Mouse (Mus musculus): ENCODE measurements around the gene Spata31d1a. TPM values are rescaled to one million over a fixed set of nuclear protein-coding genes. Genes with fewer than 3 reads are reported as not detected.

Spata31d1a gene
- polyA plus RNA-seq, 1 experiment from 2014 or later: not detected

GRCm38 (mm10) chr13:59694008-59694407, 16.1 kb downstream of the Spata31d1a start, which contains the start of gene 4921517D22Rik:
Gene 4921517D22Rik, minus strand, starts transcription at chr13:59694108.
- Histone ChIP-seq H3K4me1 (replicated peaks; ENCODE audit: control insufficient read depth, insufficient read depth, low read length) (no peaks in the 10 kb centered on the region), H3K9me3 (ENCODE audit: control insufficient read depth, low read length) (no peaks in the 10 kb centered on the region; the same call in 1 of the 2 replicates), H3K9ac (ENCODE audit: low read length) (no peak within 1 kb of the TSS), H3K4me3 (ENCODE audit: low read depth, low read length) (no peak within 1 kb of the TSS), H3K36me3 (ENCODE audit: control insufficient read depth, insufficient read depth, low read length) (no peaks in the 10 kb centered on the region), H3K27ac (ENCODE audit: low read depth, low read length) (no peak within 1 kb of the TSS), H3K4me2 (ENCODE audit: low read depth, low read length, severe bottlenecking) (no peak within 1 kb of the TSS), H3K27me3 (ENCODE audit: control insufficient read depth, insufficient read depth, low read length) (no peaks in the 10 kb centered on the region)
- DNase-seq (ENCODE audit: low spot score): no peak
- ATAC-seq (replicated peaks; ENCODE audit: low FRiP score): no peak
- WGBS: 87% methylated on average over 3 of the region's 3 CpGs

DNA sequence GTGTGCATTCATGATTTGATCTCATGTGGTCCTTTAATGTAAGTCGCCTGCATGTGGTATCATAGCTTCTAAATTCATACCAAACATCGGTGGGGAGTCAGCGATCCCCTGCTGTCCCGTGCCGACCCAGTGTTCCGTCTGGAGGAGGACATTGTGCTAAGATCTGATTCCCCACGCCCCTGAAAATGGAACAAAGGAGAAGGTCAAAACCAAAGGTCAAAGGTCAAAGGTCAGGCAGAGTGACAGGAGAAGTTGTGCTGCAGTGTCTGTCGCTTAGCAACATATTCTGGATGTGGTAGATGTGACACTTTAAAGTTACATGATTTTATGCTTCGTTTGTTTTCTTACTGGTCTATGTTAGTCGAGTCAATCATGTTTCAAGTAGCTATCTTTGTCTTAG, 18.7 kb downstream of the Spata31d1a start:
- H3K27me3 ChIP-seq (ENCODE audit: control insufficient read depth, insufficient read depth, low read length): no peaks in the 10 kb centered on the region
- no peak overlapping the region for H3K27ac ChIP-seq (ENCODE audit: low read depth, low read length)
- H3K9ac ChIP-seq (ENCODE audit: low read length): no peak overlapping the region
- H3K4me1 ChIP-seq (replicated peaks; ENCODE audit: control insufficient read depth, insufficient read depth, low read length): no peaks in the 10 kb centered on the region
- WGBS: 37% methylated on average over 10 of the region's 10 CpGs
- no peak for DNase-seq (ENCODE audit: low spot score)
- H3K36me3 ChIP-seq (ENCODE audit: control insufficient read depth, insufficient read depth, low read length): no peaks in the 10 kb centered on the region
- no peak overlapping the region for H3K4me3 ChIP-seq (ENCODE audit: low read depth, low read length)
- no peak for ATAC-seq (replicated peaks; ENCODE audit: low FRiP score)
- no peaks in the 10 kb centered on the region; the same call in 1 of the 2 replicates for H3K9me3 ChIP-seq (ENCODE audit: control insufficient read depth, low read length)
- H3K4me2 ChIP-seq (ENCODE audit: low read depth, low read length, severe bottlenecking): no peak overlapping the region

GRCm38 (mm10) chr13:59690576-59690975, 19.6 kb downstream of the Spata31d1a start:
- Histone ChIP-seq H3K4me2 (ENCODE audit: low read depth, low read length, severe bottlenecking) (no peak overlapping the region), H3K9me3 (ENCODE audit: control insufficient read depth, low read length) (no peaks in the 10 kb centered on the region; the same call in 1 of the 2 replicates), H3K9ac (ENCODE audit: low read length) (no peak overlapping the region), H3K4me1 (replicated peaks; ENCODE audit: control insufficient read depth, insufficient read depth, low read length) (no peaks in the 10 kb centered on the region), H3K27ac (ENCODE audit: low read depth, low read length) (no peak overlapping the region), H3K27me3 (ENCODE audit: control insufficient read depth, insufficient read depth, low read length) (no peaks in the 10 kb centered on the region), H3K36me3 (ENCODE audit: control insufficient read depth, insufficient read depth, low read length) (no peaks in the 10 kb centered on the region), H3K4me3 (ENCODE audit: low read depth, low read length) (no peak overlapping the region)
- DNase-seq (ENCODE audit: low spot score) (no peak), ATAC-seq (replicated peaks; ENCODE audit: low FRiP score) (no peak)
- WGBS: 84% methylated on average over 7 of the region's 7 CpGs

- Histone ChIP-seq H3K9ac (ENCODE audit: low read length) (no peak overlapping the region), H3K36me3 (ENCODE audit: control insufficient read depth, insufficient read depth, low read length) (no peaks in the 10 kb centered on the region), H3K4me1 (replicated peaks; ENCODE audit: control insufficient read depth, insufficient read depth, low read length) (no peaks in the 10 kb centered on the region), H3K27ac (ENCODE audit: low read depth, low read length) (no peak overlapping the region), H3K27me3 (ENCODE audit: control insufficient read depth, insufficient read depth, low read length) (no peaks in the 10 kb centered on the region), H3K4me2 (ENCODE audit: low read depth, low read length, severe bottlenecking) (no peak overlapping the region), H3K4me3 (ENCODE audit: low read depth, low read length) (no peak overlapping the region), H3K9me3 (ENCODE audit: control insufficient read depth, low read length) (no peaks in the 10 kb centered on the region; the same call in 1 of the 2 replicates)
- ATAC-seq (replicated peaks; ENCODE audit: low FRiP score) (no peak), DNase-seq (ENCODE audit: low spot score) (no peak)
- 95% methylated on average over 3 of the region's 3 CpGs for WGBS
These were observed 20.3 kb downstream of the Spata31d1a start for GRCm38 (mm10) chr13:59689843-59690242.

GRCm38 (mm10) chr13:59689313-59689712, 20.8 kb downstream of the Spata31d1a start:
- WGBS: 83% methylated on average over 9 of the region's 9 CpGs
- H3K4me2 ChIP-seq (ENCODE audit: low read depth, low read length, severe bottlenecking): no peak overlapping the region
- H3K27ac ChIP-seq (ENCODE audit: low read depth, low read length): no peak overlapping the region
- no peaks in the 10 kb centered on the region for H3K4me1 ChIP-seq (replicated peaks; ENCODE audit: control insufficient read depth, insufficient read depth, low read length)
- DNase-seq (ENCODE audit: low spot score): no peak
- no peak overlapping the region for H3K9ac ChIP-seq (ENCODE audit: low read length)
- no peaks in the 10 kb centered on the region for H3K36me3 ChIP-seq (ENCODE audit: control insufficient read depth, insufficient read depth, low read length)
- H3K27me3 ChIP-seq (ENCODE audit: control insufficient read depth, insufficient read depth, low read length): no peaks in the 10 kb centered on the region
- no peak for ATAC-seq (replicated peaks; ENCODE audit: low FRiP score)
- no peak overlapping the region for H3K4me3 ChIP-seq (ENCODE audit: low read depth, low read length)
- no peaks in the 10 kb centered on the region; the same call in 1 of the 2 replicates for H3K9me3 ChIP-seq (ENCODE audit: control insufficient read depth, low read length)

DNA sequence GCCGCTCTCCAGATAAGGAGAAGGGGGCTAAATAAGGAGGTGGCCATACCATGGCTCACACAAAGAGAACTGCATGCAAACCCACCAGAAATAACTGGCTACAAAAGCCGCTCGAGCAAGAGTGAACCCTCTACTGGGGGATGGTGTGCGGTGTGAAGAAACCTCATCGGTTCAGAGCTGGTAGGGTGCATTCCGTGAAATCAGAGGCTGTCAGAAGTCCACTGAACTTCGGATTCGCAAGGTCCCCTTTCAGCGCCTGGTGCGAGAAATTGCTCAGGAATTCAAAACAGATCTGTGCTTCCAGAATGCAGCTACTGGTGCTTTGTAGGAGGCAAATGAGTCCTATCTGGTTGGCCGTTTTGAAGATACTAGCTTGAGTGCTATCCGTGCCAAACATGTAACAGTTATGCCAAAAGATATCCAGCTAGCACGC, 21.8 kb downstream of the Spata31d1a start:
- H3K4me3 ChIP-seq (ENCODE audit: low read depth, low read length): no peak overlapping the region
- DNase-seq (ENCODE audit: low spot score) (no peak), ATAC-seq (replicated peaks; ENCODE audit: low FRiP score) (no peak)
- no peaks in the 10 kb centered on the region for H3K27me3 ChIP-seq (ENCODE audit: control insufficient read depth, insufficient read depth, low read length)
- WGBS: 72% methylated on average over 13 of the region's 13 CpGs
- no peaks in the 10 kb centered on the region for H3K4me1 ChIP-seq (replicated peaks; ENCODE audit: control insufficient read depth, insufficient read depth, low read length)
- no peaks in the 10 kb centered on the region for H3K36me3 ChIP-seq (ENCODE audit: control insufficient read depth, insufficient read depth, low read length)
- no peak overlapping the region for H3K4me2 ChIP-seq (ENCODE audit: low read depth, low read length, severe bottlenecking)
- no peak overlapping the region for H3K27ac ChIP-seq (ENCODE audit: low read depth, low read length)
- no peaks in the 10 kb centered on the region; the same call in 1 of the 2 replicates for H3K9me3 ChIP-seq (ENCODE audit: control insufficient read depth, low read length)
- no peak overlapping the region for H3K9ac ChIP-seq (ENCODE audit: low read length)

DNA sequence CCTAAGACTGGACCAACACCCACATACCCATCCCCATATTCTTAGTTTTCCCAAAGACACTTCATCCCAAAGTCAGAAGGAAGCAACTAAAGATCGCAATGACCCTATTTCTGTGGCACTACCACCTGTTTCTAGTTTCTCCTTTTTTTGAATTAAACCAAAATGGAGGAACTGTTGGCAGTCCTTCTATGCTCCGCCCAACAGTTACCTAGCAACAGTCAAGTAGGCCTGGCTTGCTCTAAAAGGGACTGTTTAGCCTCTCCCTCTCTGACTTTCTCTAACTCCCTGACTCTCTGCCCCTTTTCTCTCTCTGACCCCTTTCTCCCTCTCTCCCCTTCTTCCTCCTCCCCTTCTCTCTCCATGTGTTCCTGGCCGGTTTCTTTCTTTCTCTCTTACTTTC, 24.9 kb downstream of the Spata31d1a start:
- ATAC-seq (replicated peaks; ENCODE audit: low FRiP score): no peak
- DNase-seq (ENCODE audit: low spot score): no peak
- Histone ChIP-seq H3K4me3 (ENCODE audit: low read depth, low read length) (no peak overlapping the region), H3K27me3 (ENCODE audit: control insufficient read depth, insufficient read depth, low read length) (no peaks in the 10 kb centered on the region), H3K9ac (ENCODE audit: low read length) (no peak overlapping the region), H3K4me2 (ENCODE audit: low read depth, low read length, severe bottlenecking) (no peak overlapping the region), H3K36me3 (ENCODE audit: control insufficient read depth, insufficient read depth, low read length) (no peaks in the 10 kb centered on the region), H3K9me3 (ENCODE audit: control insufficient read depth, low read length) (no peaks in the 10 kb centered on the region), H3K27ac (ENCODE audit: low read depth, low read length) (no peak overlapping the region), H3K4me1 (replicated peaks; ENCODE audit: control insufficient read depth, insufficient read depth, low read length) (no peaks in the 10 kb centered on the region)
- 89% methylated on average over 3 of the region's 3 CpGs for WGBS

GRCm38 (mm10) chr13:59682629-59683028, 27.5 kb downstream of the Spata31d1a start:
- no peak for ATAC-seq (replicated peaks; ENCODE audit: low FRiP score)
- Histone ChIP-seq H3K9ac (ENCODE audit: low read length) (no peak overlapping the region), H3K27ac (ENCODE audit: low read depth, low read length) (no peak overlapping the region), H3K4me1 (replicated peaks; ENCODE audit: control insufficient read depth, insufficient read depth, low read length) (no peaks in the 10 kb centered on the region), H3K4me3 (ENCODE audit: low read depth, low read length) (no peak overlapping the region), H3K27me3 (ENCODE audit: control insufficient read depth, insufficient read depth, low read length) (no peaks in the 10 kb centered on the region), H3K9me3 (ENCODE audit: control insufficient read depth, low read length) (no peaks in the 10 kb centered on the region), H3K4me2 (ENCODE audit: low read depth, low read length, severe bottlenecking) (no peak overlapping the region), H3K36me3 (ENCODE audit: control insufficient read depth, insufficient read depth, low read length) (no peaks in the 10 kb centered on the region)
- WGBS: 28% methylated on average over 7 of the region's 7 CpGs
- DNase-seq (ENCODE audit: low spot score): no peak

- no peaks in the 10 kb centered on the region for H3K9me3 ChIP-seq (ENCODE audit: control insufficient read depth, low read length)
- H3K4me3 ChIP-seq (ENCODE audit: low read depth, low read length): no peak overlapping the region
- no peak overlapping the region for H3K4me2 ChIP-seq (ENCODE audit: low read depth, low read length, severe bottlenecking)
- no peak overlapping the region for H3K9ac ChIP-seq (ENCODE audit: low read length)
- no peak for ATAC-seq (replicated peaks; ENCODE audit: low FRiP score)
- no peaks in the 10 kb centered on the region for H3K27me3 ChIP-seq (ENCODE audit: control insufficient read depth, insufficient read depth, low read length)
- H3K27ac ChIP-seq (ENCODE audit: low read depth, low read length): no peak overlapping the region
- H3K36me3 ChIP-seq (ENCODE audit: control insufficient read depth, insufficient read depth, low read length): no peaks in the 10 kb centered on the region
- H3K4me1 ChIP-seq (replicated peaks; ENCODE audit: control insufficient read depth, insufficient read depth, low read length): no peaks in the 10 kb centered on the region
- no peak for DNase-seq (ENCODE audit: low spot score)
- 76% methylated on average over 4 of the region's 4 CpGs for WGBS
These were observed 30.2 kb downstream of the Spata31d1a start for GRCm38 (mm10) chr13:59679908-59680307.

Data from forebrain, embryonic 11.5 days (tissue).